Mouse (Mus musculus): ENCODE data around the gene Tmem131. TPM values are rescaled to one million over a fixed set of nuclear protein-coding genes. Genes with fewer than 3 reads are reported as not detected.

The Tmem131 gene
- polyA plus RNA-seq, 1 experiment from 2014 or later, result 23.1 TPM

GRCm38 (mm10) chr1:36982191-36982961, 38.9 kb upstream of the Tmem131 start:
- Histone ChIP-seq H3K9me3 (ENCODE audit: control insufficient read depth, low read length) (no peaks in the 10 kb centered on the region), H3K36me3 (ENCODE audit: control insufficient read depth, insufficient read depth, low read length) (no peaks in the 10 kb centered on the region), H3K4me2 (ENCODE audit: low read length) (no peak overlapping the region), H3K9ac (replicated peaks; ENCODE audit: low read length) (no peak overlapping the region), H3K27me3 (ENCODE audit: control insufficient read depth, insufficient read depth, low read length) (no peaks in the 10 kb centered on the region), H3K27ac (replicated peaks; ENCODE audit: low read depth, low read length) (no peak overlapping the region), H3K4me1 (ENCODE audit: control insufficient read depth, insufficient read depth, low read length) (0 out of 2 replicates have a peak, but pooled peaks cover 5% of the 10 kb centered on the region), H3K4me3 (replicated peaks; ENCODE audit: low read depth, low read length) (no peak overlapping the region)
- ATAC-seq (ENCODE audit: low FRiP score, low TSS enrichment) (no peak), DNase-seq (no peak)
- 88% methylated on average over 9 of the region's 9 CpGs for WGBS

- H3K4me2 ChIP-seq (ENCODE audit: low read length), result no peak overlapping the region
- no peaks in the 10 kb centered on the region for H3K4me1 ChIP-seq (ENCODE audit: control insufficient read depth, insufficient read depth, low read length)
- H3K36me3 ChIP-seq (ENCODE audit: control insufficient read depth, insufficient read depth, low read length), result no peaks in the 10 kb centered on the region
- no peaks in the 10 kb centered on the region for H3K9me3 ChIP-seq (ENCODE audit: control insufficient read depth, low read length)
- H3K4me3 ChIP-seq (replicated peaks; ENCODE audit: low read depth, low read length), result no peak overlapping the region
- WGBS, result 91% methylated on average over 4 of the region's 4 CpGs
- DNase-seq (no peak), ATAC-seq (ENCODE audit: low FRiP score, low TSS enrichment) (no peak)
- no peak overlapping the region for H3K9ac ChIP-seq (replicated peaks; ENCODE audit: low read length)
- no peak overlapping the region for H3K27ac ChIP-seq (replicated peaks; ENCODE audit: low read depth, low read length)
- no peaks in the 10 kb centered on the region for H3K27me3 ChIP-seq (ENCODE audit: control insufficient read depth, insufficient read depth, low read length)
Measured at GRCm38 (mm10) chr1:36976770-36977169, 33.3 kb upstream of the Tmem131 start.

- WGBS, result 89% methylated on average over 3 of the region's 3 CpGs
Measured at GRCm38 (mm10) chr1:36970918-36971617, 27.6 kb upstream of the Tmem131 start.

GRCm38 (mm10) chr1:36965831-36966230, 22.4 kb upstream of the Tmem131 start:
- Histone ChIP-seq H3K27ac (replicated peaks; ENCODE audit: low read depth, low read length) (no peak overlapping the region), H3K4me3 (replicated peaks; ENCODE audit: low read depth, low read length) (no peak overlapping the region), H3K4me1 (ENCODE audit: control insufficient read depth, insufficient read depth, low read length) (no peaks in the 10 kb centered on the region), H3K9me3 (ENCODE audit: control insufficient read depth, low read length) (no peaks in the 10 kb centered on the region), H3K9ac (replicated peaks; ENCODE audit: low read length) (no peak overlapping the region), H3K27me3 (ENCODE audit: control insufficient read depth, insufficient read depth, low read length) (no peaks in the 10 kb centered on the region), H3K4me2 (ENCODE audit: low read length) (no peak overlapping the region), H3K36me3 (ENCODE audit: control insufficient read depth, insufficient read depth, low read length) (no peaks in the 10 kb centered on the region)
- ATAC-seq (ENCODE audit: low FRiP score, low TSS enrichment) (no peak), DNase-seq (no peak)
- 91% methylated on average over 5 of the region's 5 CpGs for WGBS

More at GRCm38 (mm10) chr1:36970918-36971617, 27.6 kb upstream of the Tmem131 start:
- H3K4me1 ChIP-seq (ENCODE audit: control insufficient read depth, insufficient read depth, low read length), result no peaks in the 10 kb centered on the region
- H3K9ac ChIP-seq (replicated peaks; ENCODE audit: low read length), result no peak overlapping the region
- DNase-seq (no peak), ATAC-seq (ENCODE audit: low FRiP score, low TSS enrichment) (no peak)
- H3K27ac ChIP-seq (replicated peaks; ENCODE audit: low read depth, low read length), result no peak overlapping the region
- no peaks in the 10 kb centered on the region for H3K27me3 ChIP-seq (ENCODE audit: control insufficient read depth, insufficient read depth, low read length)
- no peak overlapping the region for H3K4me2 ChIP-seq (ENCODE audit: low read length)
- H3K9me3 ChIP-seq (ENCODE audit: control insufficient read depth, low read length), result no peaks in the 10 kb centered on the region
- no peaks in the 10 kb centered on the region for H3K36me3 ChIP-seq (ENCODE audit: control insufficient read depth, insufficient read depth, low read length)
- H3K4me3 ChIP-seq (replicated peaks; ENCODE audit: low read depth, low read length), result no peak overlapping the region

GRCm38 (mm10) chr1:36962379-36963176, 19.1 kb upstream of the Tmem131 start:
- Histone ChIP-seq H3K4me3 (replicated peaks; ENCODE audit: low read depth, low read length) (no peak overlapping the region), H3K4me2 (ENCODE audit: low read length) (no peak overlapping the region), H3K9me3 (ENCODE audit: control insufficient read depth, low read length) (no peaks in the 10 kb centered on the region), H3K27ac (replicated peaks; ENCODE audit: low read depth, low read length) (no peak overlapping the region), H3K4me1 (ENCODE audit: control insufficient read depth, insufficient read depth, low read length) (no peaks in the 10 kb centered on the region), H3K9ac (replicated peaks; ENCODE audit: low read length) (no peak overlapping the region), H3K27me3 (ENCODE audit: control insufficient read depth, insufficient read depth, low read length) (no peaks in the 10 kb centered on the region), H3K36me3 (ENCODE audit: control insufficient read depth, insufficient read depth, low read length) (no peaks in the 10 kb centered on the region)
- ATAC-seq (ENCODE audit: low FRiP score, low TSS enrichment) (no peak), DNase-seq (no peak)
- 61% methylated on average over 10 of the region's 10 CpGs for WGBS

- ATAC-seq (ENCODE audit: low FRiP score, low TSS enrichment), result no peak
- Histone ChIP-seq H3K36me3 (ENCODE audit: control insufficient read depth, insufficient read depth, low read length) (no peaks in the 10 kb centered on the region), H3K4me1 (ENCODE audit: control insufficient read depth, insufficient read depth, low read length) (no peaks in the 10 kb centered on the region), H3K9me3 (ENCODE audit: control insufficient read depth, low read length) (no peaks in the 10 kb centered on the region), H3K4me3 (replicated peaks; ENCODE audit: low read depth, low read length) (no peak overlapping the region), H3K9ac (replicated peaks; ENCODE audit: low read length) (no peak overlapping the region), H3K27ac (replicated peaks; ENCODE audit: low read depth, low read length) (no peak overlapping the region), H3K27me3 (ENCODE audit: control insufficient read depth, insufficient read depth, low read length) (no peaks in the 10 kb centered on the region), H3K4me2 (ENCODE audit: low read length) (no peak overlapping the region)
- no peak for DNase-seq
- WGBS, result 94% methylated on average over 16 of the region's 16 CpGs
Measured at GRCm38 (mm10) chr1:36960509-36961222, 17.2 kb upstream of the Tmem131 start.

- WGBS, result 77% methylated on average over 7 of the region's 7 CpGs
- DNase-seq, result peak; percentile 51
Measured at GRCm38 (mm10) chr1:36949591-36950184, 6.2 kb upstream of the Tmem131 start.

GRCm38 (mm10) chr1:36947448-36947847, 4.0 kb upstream of the Tmem131 start:
- Histone ChIP-seq H3K4me3 (replicated peaks; ENCODE audit: low read depth, low read length) (no peak overlapping the region), H3K27me3 (ENCODE audit: control insufficient read depth, insufficient read depth, low read length) (no peaks in the 10 kb centered on the region), H3K4me1 (ENCODE audit: control insufficient read depth, insufficient read depth, low read length) (no peaks in the 10 kb centered on the region), H3K27ac (replicated peaks; ENCODE audit: low read depth, low read length) (no peak overlapping the region), H3K9me3 (ENCODE audit: control insufficient read depth, low read length) (no peaks in the 10 kb centered on the region), H3K9ac (replicated peaks; ENCODE audit: low read length) (no peak overlapping the region), H3K4me2 (ENCODE audit: low read length) (no peak overlapping the region), H3K36me3 (ENCODE audit: control insufficient read depth, insufficient read depth, low read length) (no peaks in the 10 kb centered on the region)
- DNase-seq, result no peak
- WGBS, result 87% methylated on average over 8 of the region's 8 CpGs
- ATAC-seq (ENCODE audit: low FRiP score, low TSS enrichment), result no peak

More at GRCm38 (mm10) chr1:36949591-36950184, 6.2 kb upstream of the Tmem131 start:
- Histone ChIP-seq H3K36me3 (ENCODE audit: control insufficient read depth, insufficient read depth, low read length) (no peaks in the 10 kb centered on the region), H3K27ac (replicated peaks; ENCODE audit: low read depth, low read length) (no peak overlapping the region), H3K9ac (replicated peaks; ENCODE audit: low read length) (no peak overlapping the region), H3K4me3 (replicated peaks; ENCODE audit: low read depth, low read length) (no peak overlapping the region), H3K9me3 (ENCODE audit: control insufficient read depth, low read length) (no peaks in the 10 kb centered on the region), H3K4me2 (ENCODE audit: low read length) (no peak overlapping the region), H3K27me3 (ENCODE audit: control insufficient read depth, insufficient read depth, low read length) (no peaks in the 10 kb centered on the region), H3K4me1 (ENCODE audit: control insufficient read depth, insufficient read depth, low read length) (no peaks in the 10 kb centered on the region)
- ATAC-seq (ENCODE audit: low FRiP score, low TSS enrichment), result no peak
